Mouse (Mus musculus) splenic B cell, adult 2 months (primary cell): Measurements from ENCODE around the gene Ssxa1.
A peak's percentile ranks its signal among the peaks of the same experiment; 100 is the strongest.
"Not testable (repeated sequence)": the region's sequence is repeated elsewhere in the genome, so short reads cannot be mapped to it uniquely, and the experiment has no call there.

Experiments used
- DNase-seq: peaks from one replicate; pipeline ENCODE4 v3.0.0-alpha.2; 2011; ENCODE audit warnings: low read depth, low spot score
- H3K27me3 ChIP-seq: 2 replicates; pipeline ENCODE4 v1.6.1; 2012; ENCODE audit warnings: mild to moderate bottlenecking, low read length, moderate library complexity, mixed read lengths; ENCODE audit not compliant: control insufficient read depth, poor library complexity, insufficient read depth, severe bottlenecking
- H3K36me3 ChIP-seq: 2 replicates; pipeline ENCODE4 v1.6.1; 2012; ENCODE audit warnings: mild to moderate bottlenecking, low read length, moderate library complexity, mixed read lengths; ENCODE audit not compliant: control insufficient read depth, poor library complexity, insufficient read depth, severe bottlenecking

The Ssxa1 gene

DNA sequence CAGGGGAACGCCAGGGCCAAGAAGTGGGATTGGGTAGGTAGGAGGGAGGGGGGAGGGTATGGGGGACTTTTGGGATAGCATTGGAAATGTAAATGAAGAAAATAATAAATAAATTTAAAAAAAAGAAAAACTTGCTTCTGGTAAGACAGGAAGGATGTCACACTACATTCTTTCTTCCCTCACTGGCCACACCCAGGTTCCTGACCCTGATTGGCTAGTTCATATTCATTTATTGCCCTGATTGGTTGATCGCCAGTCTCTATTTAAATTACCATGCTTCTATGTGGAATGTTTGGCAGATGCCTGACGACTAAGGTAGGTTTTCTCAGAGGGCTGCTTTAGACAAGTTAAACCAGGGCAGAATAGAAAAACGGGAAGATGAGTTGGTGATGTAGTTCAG lies at the start of gene Ssxa1:
Gene Ssxa1 (plus strand): TSS at position 301 of the 400 bp plus-strand sequence.
- no peaks in the 10 kb centered on the region for H3K27me3 ChIP-seq

DNA sequence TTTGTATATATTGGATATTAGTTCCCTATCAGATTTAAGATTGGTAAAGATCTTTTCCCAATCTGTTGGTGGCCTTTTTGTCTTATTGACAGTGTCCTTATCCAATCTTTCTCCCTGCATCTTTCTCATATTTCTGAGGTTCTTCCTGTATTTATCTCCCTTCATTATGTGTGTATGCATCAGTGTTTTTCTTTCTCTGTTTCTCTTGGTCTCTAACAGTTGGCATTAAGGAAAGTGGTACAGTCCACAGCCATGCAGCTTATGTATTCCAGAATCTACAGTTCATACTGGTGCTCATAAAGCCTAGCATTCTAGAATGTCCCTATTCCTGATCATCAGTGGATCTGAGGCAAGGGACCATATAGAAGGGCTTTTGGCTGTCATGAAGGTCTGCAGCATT lies 47.5 kb upstream of the Ssxa1 start, which contains the start of gene Spaca5:
Gene Spaca5 (plus strand): TSS at position 301 of the 400 bp plus-strand sequence.
- no peaks in the 10 kb centered on the region for H3K36me3 ChIP-seq
- DNase-seq: no peak
- no peaks in the 10 kb centered on the region for H3K27me3 ChIP-seq

More for the DNA sequence above, at the start of gene Ssxa1:
- no peaks in the 10 kb centered on the region for H3K36me3 ChIP-seq
- no peak for DNase-seq

DNA sequence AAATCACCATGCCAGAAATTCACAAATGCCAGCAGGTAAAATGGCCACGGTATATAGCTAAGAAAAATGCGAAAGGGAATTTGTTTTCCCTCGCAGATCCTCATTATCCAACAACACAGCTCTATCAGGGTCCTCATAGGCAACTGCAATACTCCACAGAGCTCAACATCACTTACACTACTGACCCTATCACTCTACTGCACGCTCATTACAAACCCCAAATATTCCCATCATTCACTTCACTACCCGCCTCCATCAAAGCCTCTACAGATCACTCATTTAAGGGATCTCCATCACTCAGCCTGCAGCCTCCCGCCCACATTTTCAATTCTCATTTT lies 27.0 kb upstream of the Ssxa1 start:
- DNase-seq: no peak
- Histone ChIP-seq H3K27me3 (no peaks in the 10 kb centered on the region), H3K36me3 (no peaks in the 10 kb centered on the region)

DNA sequence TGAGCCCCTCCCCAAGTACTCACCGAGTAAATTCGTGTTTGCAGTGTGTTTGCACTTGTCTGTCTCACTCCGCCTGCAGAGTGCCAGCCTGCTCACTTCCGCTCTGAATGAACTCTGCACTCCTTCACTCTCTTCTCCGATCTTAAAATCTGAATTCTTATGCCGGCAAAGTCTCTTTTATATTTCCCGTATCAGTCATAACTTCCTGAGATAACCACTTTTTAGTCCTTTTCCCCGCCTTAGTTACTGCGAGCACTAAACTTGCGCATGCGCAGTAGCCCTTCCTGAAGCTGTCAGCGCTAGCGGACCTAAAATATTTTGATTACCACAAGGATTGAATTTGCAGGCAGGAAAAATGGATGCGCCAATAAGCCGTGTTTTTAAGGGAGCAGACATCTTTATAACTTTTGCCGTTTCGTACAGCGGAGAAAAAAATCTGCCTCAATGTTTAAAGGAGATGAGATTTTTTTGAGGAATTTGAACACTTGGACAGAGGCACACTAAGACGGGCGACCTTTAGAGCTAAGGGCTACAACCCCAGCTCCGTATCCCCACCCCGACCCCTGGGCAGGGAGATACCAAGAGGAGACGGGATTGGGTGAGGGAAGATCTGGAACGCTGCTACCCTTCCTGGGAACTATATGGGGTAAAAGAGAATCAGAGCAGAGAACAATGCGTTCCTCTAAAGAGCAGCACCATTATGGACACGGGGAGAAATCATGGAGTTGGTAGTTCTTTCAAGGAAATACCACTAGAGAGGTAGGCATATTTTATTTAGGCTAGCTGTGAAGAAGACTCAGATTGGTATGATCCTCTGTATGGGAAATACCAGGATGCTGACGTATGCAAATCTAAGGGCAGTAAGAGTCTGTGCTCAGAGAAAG lies 26.4 kb upstream of the Ssxa1 start, which contains the start of gene Zfp300:
Gene Zfp300 (minus strand): TSS at position 545 of the 884 bp plus-strand sequence.
- peak; percentile 74 for DNase-seq
- Histone ChIP-seq H3K27me3 (no peaks in the 10 kb centered on the region), H3K36me3 (no peaks in the 10 kb centered on the region)

DNA sequence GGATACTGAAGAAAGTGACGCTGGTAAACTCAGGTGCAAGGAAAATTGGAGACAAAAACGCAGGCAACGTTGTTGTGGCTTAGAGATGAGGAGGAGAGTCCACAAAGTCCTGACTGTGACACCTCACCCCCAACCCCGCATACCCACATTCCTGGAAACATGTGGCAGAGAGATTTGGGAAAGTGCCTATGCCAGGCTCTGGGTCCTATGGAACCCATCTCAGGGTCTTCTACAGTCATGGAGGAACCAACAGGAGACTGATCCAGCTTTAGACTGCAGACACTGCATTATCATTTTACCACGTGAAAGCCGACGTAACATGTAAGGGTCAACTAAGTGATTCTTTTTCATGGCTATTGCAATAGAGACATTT lies 25.8 kb upstream of the Ssxa1 start:
- DNase-seq: no peak
- Histone ChIP-seq H3K27me3 (no peaks in the 10 kb centered on the region), H3K36me3 (no peaks in the 10 kb centered on the region)

DNA sequence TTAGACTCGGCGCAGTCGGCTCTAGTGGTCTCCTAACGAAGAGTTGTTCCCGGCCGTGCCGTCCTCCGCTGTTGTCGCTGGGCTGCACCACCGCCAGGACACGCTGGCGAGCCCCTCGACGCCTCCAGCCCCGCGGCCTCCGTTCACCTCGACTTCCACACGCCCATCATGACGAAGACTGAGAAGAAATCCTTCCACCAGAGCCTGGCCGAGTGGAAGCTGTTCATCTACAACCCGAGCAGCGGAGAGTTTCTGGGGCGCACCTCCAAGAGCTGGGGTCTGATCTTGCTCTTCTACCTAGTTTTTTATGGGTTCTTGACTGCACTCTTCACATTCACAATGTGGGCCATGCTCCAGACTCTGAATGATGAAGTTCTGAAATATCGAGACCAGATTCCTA lies 31.1 kb downstream of the Ssxa1 start:
- not testable (repeated sequence) for DNase-seq, H3K27me3 ChIP-seq, H3K36me3 ChIP-seq
